Mouse (Mus musculus) cerebellum, postnatal 4 days (tissue): Measurements from ENCODE around the gene Itpkc.

Source experiments
- DNase-seq, 2 experiments: peaks; one replicate each; pipeline ENCODE4 v3.0.0; 2022; ENCODE audit warnings: low spot score in 2 of 2, mixed read lengths in 1 of 2

The Itpkc gene

GRCm38 (mm10) chr7:27237527-27237926 is 9.1 kb upstream of the Itpkc start:
- no peak for DNase-seq

- no peak for DNase-seq
Measured at GRCm38 (mm10) chr7:27235726-27236125, 7.3 kb upstream of the Itpkc start.

DNA sequence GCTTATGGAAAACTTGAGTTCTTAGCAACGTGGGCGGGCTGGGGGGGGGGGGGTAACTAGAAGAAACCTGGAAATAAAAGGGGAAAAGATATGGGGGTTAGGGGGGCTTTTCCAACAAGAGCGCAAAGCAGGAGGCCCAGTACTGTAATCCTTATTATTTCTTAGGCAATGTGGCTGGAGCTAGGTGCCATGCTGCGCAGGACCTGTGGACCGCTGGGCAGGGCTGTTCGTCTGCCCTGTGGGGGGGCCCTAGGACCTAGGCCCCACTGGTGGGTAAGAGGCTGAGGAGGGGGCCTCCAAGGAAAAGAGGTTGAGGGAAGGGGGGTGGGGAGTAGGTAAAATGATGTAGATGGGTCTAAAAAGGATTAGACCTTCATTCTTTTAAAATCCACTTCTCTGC is 4.8 kb upstream of the Itpkc start:
- DNase-seq: no peak

DNA sequence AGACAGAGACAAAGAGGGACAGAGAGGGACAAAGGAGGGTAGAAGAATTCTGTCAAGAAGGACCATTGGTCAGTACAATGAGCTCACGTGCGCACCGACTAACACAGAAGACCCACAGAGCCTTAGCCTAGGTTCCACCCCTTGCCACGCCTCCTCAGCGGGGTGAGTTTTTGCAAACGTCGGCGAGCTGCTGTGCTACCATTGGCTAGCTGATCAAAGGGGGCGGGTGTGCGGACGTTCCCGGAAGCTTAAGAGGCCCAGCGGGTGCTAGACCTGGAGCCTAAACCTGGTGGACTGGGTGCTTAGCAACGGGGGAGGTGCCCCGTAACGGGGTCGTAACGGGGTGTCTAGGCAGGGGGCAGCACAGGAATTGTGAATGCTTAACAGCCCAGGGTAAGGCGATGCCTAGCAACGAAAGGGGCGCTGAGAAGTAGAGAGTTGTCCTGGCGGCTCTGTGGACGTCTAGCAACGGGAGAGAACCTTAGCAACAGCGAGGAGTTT is 4.4 kb upstream of the Itpkc start, which contains the start of gene Coq8b:
Gene Coq8b (plus strand): TSS at position 243 of the 501 bp plus-strand sequence.
- DNase-seq: peak; percentile 84 to 86

DNA sequence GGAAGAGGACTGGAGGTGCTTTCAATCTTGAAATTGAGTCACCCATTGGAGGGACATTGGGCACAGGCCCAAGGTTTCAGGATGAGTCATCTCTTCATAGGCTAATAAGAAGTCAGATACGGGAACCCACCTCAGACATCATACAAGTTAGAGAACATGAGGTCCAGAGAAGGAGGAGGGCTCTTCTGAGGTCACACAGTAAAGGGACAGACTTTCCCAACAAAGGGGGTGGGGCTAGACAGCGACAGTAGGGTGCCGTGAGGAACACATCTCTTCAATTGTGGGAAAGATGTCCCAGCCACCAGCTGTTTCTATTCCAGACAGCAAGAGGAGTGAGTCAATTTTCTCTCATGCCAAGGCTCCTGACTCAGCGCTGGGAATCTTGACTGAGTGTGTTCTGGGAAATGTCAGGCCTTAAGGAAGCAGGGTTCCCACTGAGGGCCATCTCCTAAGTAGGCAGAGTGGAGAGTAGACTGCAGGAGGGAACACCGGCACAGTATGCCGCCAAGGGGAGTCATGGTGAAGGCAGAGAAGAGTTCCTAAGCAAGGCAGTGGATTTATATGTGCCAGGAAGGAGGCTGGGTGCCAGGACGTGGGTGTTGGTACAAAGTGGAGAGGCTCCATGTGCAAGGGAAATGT is 3.4 kb upstream of the Itpkc start:
- DNase-seq: no peak

GRCm38 (mm10) chr7:27230781-27231180 is 2.3 kb upstream of the Itpkc start:
- DNase-seq: no peak

GRCm38 (mm10) chr7:27228865-27229264 is 404 bp upstream of the Itpkc start:
- no peak for DNase-seq

DNA sequence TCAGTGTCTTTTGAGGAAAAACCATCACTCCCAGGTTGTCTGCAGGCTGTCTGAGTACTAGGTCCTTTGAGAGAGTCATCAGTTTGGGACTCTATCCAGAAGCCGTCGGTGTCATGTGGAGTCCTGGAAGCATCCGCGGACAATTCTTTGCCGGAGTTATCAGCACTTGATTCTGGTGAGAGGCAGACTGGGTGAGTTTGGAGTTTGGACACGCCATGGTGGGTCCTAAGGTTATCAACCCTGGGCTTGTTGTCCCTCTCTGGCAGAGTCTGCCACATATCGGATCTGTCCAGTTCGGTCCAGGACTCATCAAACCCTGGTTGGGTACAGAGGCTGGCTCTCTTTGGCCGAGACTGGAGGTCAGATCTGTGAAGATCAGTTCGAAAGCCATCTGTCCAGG is 785 bp downstream of the Itpkc start:
- DNase-seq: peak in 1 of 2 experiments; percentile 21

DNA sequence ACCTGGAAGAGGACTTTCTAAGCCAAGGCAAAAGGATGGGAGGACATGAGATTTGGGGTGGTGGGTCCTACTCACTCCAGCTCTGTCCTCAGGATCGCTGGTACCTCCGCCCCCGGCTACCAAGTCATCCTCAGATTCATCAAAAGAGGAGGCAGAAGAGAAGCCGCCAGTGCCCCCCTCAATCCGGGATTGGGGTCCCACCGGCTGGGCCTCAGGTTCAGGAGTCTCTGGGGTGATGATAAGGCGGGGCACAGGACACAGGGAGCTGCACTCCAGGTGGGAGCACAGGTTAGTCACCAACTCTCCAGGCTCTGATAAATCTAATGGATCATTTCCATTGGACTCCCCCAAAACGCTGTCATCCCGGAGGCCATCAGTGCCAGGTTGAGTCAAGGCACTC is 1.2 kb downstream of the Itpkc start:
- no peak for DNase-seq

GRCm38 (mm10) chr7:27224877-27225575 is 3.4 kb downstream of the Itpkc start:
- DNase-seq: no peak

- no peak for DNase-seq
Measured at GRCm38 (mm10) chr7:27222538-27222937, 5.9 kb downstream of the Itpkc start.

- no peak for DNase-seq
Measured at GRCm38 (mm10) chr7:27221939-27222338, 6.5 kb downstream of the Itpkc start.

- DNase-seq: no peak
Measured at GRCm38 (mm10) chr7:27219937-27220336, 8.5 kb downstream of the Itpkc start.

- DNase-seq: no peak
Measured at GRCm38 (mm10) chr7:27218586-27218985, 9.9 kb downstream of the Itpkc start.

- DNase-seq: no peak
Measured at GRCm38 (mm10) chr7:27212626-27213025, 15.8 kb downstream of the Itpkc start.

- no peak for DNase-seq
Measured at GRCm38 (mm10) chr7:27203730-27204449, 24.6 kb downstream of the Itpkc start.

GRCm38 (mm10) chr7:27198779-27199178 is 29.7 kb downstream of the Itpkc start:
- no peak for DNase-seq

GRCm38 (mm10) chr7:27198355-27198754 is 30.1 kb downstream of the Itpkc start:
- no peak for DNase-seq

GRCm38 (mm10) chr7:27197634-27198033 is 30.8 kb downstream of the Itpkc start:
- no peak for DNase-seq

- no peak for DNase-seq
Measured at GRCm38 (mm10) chr7:27197136-27197535, 31.3 kb downstream of the Itpkc start.

DNA sequence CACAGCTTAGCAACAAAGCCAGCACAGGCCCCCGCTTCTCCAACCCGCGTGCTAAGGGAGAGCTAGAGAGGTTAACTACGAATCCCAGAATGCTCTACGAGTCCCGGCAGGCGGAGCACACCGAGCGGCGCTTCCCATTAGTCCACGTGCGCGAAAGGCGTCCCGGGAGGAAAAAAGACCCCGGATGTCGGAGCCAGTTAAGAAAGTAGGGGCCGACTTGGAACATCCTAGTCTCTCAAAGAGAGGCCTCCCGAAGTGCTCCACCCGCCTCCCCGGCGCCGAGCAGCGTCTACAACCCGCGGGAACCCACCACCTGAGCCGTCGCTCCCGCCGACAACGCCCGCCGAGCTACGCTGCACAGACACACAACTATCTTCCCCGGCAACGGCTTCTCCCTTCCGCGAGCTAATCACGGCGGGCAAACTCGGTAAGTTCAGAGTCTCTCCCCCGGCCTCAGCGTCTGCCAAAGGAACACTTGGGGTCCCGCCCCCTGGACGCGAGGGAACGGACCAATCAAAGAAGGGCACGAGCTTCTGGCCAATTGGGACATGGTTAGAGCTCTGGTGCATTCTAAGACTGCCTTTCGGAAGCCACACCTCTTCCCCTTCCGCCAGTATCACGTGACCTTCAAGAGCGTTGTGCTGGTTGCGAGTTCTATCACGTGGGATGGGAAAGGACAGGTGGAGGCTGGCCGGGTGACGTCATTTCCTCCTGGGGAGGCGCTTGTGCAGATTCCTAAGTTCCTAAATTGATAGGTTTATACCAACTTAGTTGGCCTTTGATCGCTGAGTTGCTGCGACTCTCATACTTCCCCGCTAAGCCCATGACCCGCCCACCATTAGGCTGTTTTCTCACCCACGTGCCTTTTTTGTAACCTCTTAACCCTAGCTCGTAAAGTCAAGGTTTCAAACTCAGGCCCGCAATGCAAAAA is 32.5 kb downstream of the Itpkc start, which contains the start of the genes BC024978 and Snrpa:
Gene BC024978 (plus strand): TSS at position 101 of the 931 bp plus-strand sequence.
Gene Snrpa (minus strand): TSS at position 591 of the 931 bp plus-strand sequence.
- peak; percentile 82 to 91 for DNase-seq
